Mouse (Mus musculus) WW6 (cell line): ENCODE measurements around the gene Gm11437.

Experiments used
- DNase-seq: peaks from one replicate; pipeline ENCODE4 v3.0.0-alpha.2; 2013; ENCODE audit warnings: low read depth, low spot score

Gene Gm11437

GRCm38 (mm10) chr11:84167046-84167526 lies at the start of gene Gm11437:
Gm11437 (minus strand) TSS chr11:84167476.
- no peak for DNase-seq

GRCm38 (mm10) chr11:84210876-84211275 lies 43.6 kb upstream of the Gm11437 start:
- no peak for DNase-seq

GRCm38 (mm10) chr11:84205776-84206175 lies 38.5 kb upstream of the Gm11437 start:
- no peak for DNase-seq

- no peak for DNase-seq
These were observed 30.5 kb upstream of the Gm11437 start for GRCm38 (mm10) chr11:84197607-84198402.

GRCm38 (mm10) chr11:84194751-84195150 lies 27.5 kb upstream of the Gm11437 start:
- DNase-seq: no peak

GRCm38 (mm10) chr11:84193249-84193648 lies 26.0 kb upstream of the Gm11437 start:
- no peak for DNase-seq

- no peak for DNase-seq
These were observed 23.4 kb upstream of the Gm11437 start for GRCm38 (mm10) chr11:84190581-84191233.

GRCm38 (mm10) chr11:84188530-84188929 lies 21.3 kb upstream of the Gm11437 start:
- no peak for DNase-seq

GRCm38 (mm10) chr11:84181286-84181685 lies 14.0 kb upstream of the Gm11437 start:
- DNase-seq: no peak

GRCm38 (mm10) chr11:84179954-84180598 lies 12.8 kb upstream of the Gm11437 start:
- peak; percentile 80 for DNase-seq

- peak; percentile 98 for DNase-seq
These were observed 12.1 kb upstream of the Gm11437 start for GRCm38 (mm10) chr11:84179226-84179953.

- no peak for DNase-seq
These were observed 11.3 kb upstream of the Gm11437 start for GRCm38 (mm10) chr11:84178571-84178970.

GRCm38 (mm10) chr11:84172539-84173435 lies 5.5 kb upstream of the Gm11437 start:
- no peak for DNase-seq

GRCm38 (mm10) chr11:84168701-84169288 lies 1.5 kb upstream of the Gm11437 start:
- no peak for DNase-seq

GRCm38 (mm10) chr11:84164561-84164960 lies 2.7 kb downstream of the Gm11437 start:
- no peak for DNase-seq

GRCm38 (mm10) chr11:84164123-84164522 lies 3.2 kb downstream of the Gm11437 start:
- no peak for DNase-seq

- no peak for DNase-seq
These were observed 10.6 kb downstream of the Gm11437 start for GRCm38 (mm10) chr11:84156535-84157262.

- no peak for DNase-seq
These were observed 16.4 kb downstream of the Gm11437 start for GRCm38 (mm10) chr11:84150884-84151283.

- no peak for DNase-seq
These were observed 21.2 kb downstream of the Gm11437 start for GRCm38 (mm10) chr11:84146081-84146480.
